Mouse (Mus musculus) testis, adult 2 months (tissue): Measurements from ENCODE around the gene Xylt1.

Source experiments
- CTCF ChIP-seq: fragments of 200-500 bp; IDR thresholded peaks from 2 replicates; pipeline ENCODE4 v1.5.1; 2012; ENCODE audit warnings: low read depth, mild to moderate bottlenecking, inconsistent platforms, low read length, moderate library complexity; ENCODE audit not compliant: control insufficient read depth, insufficient read depth, insufficient replicate concordance
- POLR2A ChIP-seq: fragments of 200-500 bp; IDR thresholded peaks from 2 replicates; pipeline ENCODE4 v1.6.1; 2012; ENCODE audit warnings: low read depth, mild to moderate bottlenecking, inconsistent platforms, low read length, moderate library complexity; ENCODE audit not compliant: control insufficient read depth

- TF ChIP-seq CTCF (no peak), POLR2A (no peak)
Observed at GRCm38 (mm10) chr7:117419846-117420245, 39.1 kb downstream of the Xylt1 start.
